Mouse (Mus musculus): ENCODE data around the gene Tet1.
A peak's percentile ranks its signal among the peaks of the same experiment; 100 is the strongest.
"Not testable (repeated sequence)": the region's sequence is repeated elsewhere in the genome, so short reads cannot be mapped to it uniquely, and the experiment has no call there.

Gene Tet1

DNA sequence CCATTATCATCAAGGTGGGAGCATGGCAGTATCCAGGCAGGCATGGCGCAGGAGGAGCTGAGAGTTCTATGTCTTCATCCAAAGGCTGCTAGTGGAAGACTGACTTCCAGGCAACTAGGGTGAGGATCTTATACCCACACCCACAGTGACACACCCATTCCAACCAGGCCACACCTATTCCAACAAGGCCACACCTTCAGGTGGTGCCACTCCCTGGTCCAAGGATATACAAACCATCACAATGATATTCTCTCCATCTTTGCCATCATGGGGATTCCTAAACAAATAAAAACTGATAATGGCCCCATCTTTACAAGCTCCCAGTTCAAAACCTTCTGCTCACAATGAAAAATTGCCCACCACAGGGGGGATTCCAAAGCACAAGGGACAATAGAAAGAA lies at the start of gene Tet1:
Tet1 (minus strand) TSS at position 101 of the 400 bp plus-strand sequence.
- DNase-seq (ENCODE audit: low spot score), result not testable (repeated sequence)

DNA sequence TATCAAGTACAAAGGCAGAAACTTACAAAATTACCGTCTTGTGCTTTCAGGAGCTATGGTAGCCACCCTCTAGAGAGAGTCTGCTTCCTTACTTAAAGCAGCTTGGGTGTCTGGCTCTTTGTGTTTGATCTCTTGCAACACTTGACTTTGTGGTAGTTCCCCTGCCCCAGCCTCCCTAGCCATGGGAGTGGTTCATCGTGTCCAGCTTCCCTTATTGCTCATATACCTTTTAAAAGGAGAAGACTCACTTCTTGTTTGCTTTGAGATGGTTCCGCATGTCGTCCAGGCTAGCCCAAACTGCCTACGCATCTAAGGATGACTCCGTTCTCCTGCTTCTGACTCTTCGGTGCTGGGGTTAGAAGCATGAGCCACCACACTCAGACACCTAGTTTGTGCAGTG lies 39.8 kb upstream of the Tet1 start:
- no peak for DNase-seq (ENCODE audit: low spot score)

DNA sequence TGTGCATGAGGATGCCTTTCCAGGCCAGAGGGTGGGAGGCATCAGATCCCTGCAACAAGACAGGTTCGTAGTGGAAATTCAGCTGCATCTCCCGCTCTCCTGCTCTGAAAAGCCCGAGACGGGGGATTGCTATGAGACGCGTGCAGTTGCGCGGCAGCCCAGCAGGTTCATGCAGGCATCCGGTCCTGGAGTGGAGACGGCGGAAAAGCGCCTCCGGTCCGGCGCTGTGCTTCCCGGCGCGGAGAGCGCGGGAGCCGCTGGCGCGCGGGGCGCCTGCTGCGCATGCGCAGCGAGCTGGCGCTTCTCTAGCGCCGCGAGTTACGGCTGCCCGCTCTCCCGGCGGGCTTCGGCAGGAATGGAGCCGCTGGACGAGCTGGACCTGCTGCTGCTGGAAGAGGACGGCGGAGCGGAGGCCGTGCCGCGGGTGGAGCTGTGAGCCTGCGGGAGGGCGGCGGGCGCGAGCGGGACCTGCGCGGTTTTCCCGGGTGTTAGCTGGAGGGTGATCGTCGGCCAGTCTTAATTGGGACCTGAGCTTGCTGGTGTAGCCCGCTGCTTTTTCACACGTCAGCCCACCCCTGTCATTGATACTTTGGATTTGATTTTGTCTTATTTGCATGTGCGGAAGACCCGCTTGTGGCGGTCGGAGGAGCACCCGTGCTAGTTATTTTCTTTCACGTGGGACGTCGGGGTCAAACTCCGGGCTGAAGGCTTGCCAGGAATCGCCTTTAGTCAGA lies 38.1 kb upstream of the Tet1 start, which contains the start of gene Dna2:
Dna2 (plus strand) TSS at position 289 of the 734 bp plus-strand sequence.
- peak; percentile 81 for DNase-seq (ENCODE audit: low spot score)

DNA sequence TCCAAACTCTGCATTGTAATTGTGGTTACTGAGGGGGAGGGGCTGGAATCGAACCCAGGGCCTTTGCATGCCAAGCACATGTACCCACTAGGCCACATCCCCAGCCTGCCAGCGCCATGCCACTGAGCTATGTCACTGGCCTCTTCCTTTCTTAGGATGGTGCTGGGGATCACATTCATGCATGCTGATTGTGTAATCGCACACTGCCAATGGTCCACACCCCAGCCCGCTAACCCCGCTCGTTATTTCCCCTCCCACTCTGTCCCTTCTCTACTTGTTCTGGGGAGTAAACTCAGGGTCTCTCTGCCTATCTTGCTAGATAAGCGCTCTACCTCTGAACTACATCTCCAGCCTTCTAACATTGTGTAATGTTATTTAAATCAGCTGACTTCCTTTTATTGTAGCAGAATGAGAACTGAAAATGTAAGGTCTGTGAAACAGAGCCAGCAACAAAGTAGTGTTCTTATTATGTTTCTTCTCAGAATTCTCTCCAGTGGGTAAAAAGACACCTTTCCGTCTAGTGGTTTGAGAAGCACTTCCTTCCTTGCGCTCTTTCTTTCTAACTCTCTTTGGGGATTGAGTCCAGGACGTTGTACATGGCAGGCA lies 36.3 kb upstream of the Tet1 start:
- no peak for DNase-seq (ENCODE audit: low spot score)

DNA sequence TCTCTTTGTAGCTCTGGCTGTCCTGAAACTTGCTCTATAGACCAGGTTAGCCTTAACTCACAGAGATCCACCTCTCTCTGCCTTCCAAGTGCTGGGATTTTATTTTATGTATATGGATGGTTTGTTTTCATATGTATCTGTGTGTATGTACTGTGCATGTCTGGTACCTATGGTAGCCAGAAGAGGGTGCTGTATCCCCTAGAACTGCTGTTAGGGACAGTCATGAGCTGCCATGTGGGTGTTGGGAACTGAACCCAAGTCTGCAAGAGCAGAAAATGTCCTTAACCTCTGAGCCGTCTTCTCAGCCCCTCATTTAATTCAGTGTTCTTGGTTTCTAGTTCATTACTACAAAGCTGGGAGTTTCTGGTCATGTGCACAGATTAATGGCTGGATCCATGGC lies 23.6 kb upstream of the Tet1 start:
- no peak for DNase-seq (ENCODE audit: low spot score)

DNA sequence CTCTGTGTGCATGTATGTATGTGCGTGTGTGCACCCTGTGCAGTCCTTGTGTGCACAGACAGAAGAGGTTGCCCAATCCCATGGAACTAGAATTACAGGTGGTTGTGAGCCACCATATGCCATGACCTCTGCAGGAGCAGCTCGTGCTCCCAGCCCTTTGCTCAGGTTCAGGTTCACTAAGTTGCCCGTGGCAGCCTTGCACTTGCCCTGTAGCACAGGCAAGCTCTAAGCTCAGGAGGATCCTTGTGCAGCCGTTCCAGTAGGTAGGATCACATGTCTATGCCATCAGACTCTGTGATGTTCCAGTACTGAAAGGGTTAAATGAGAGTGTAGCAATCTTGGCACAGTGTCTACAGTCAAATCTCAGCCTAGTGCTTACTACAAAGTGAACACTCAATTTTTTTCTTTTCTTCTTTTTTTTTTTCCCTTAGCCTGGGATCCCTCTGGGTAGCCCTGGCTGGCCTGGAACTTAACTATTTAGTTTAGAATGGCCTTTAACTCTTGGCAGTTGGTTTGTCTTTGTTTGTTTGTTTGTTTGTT lies 15.4 kb upstream of the Tet1 start:
- DNase-seq (ENCODE audit: low spot score), result no peak

DNA sequence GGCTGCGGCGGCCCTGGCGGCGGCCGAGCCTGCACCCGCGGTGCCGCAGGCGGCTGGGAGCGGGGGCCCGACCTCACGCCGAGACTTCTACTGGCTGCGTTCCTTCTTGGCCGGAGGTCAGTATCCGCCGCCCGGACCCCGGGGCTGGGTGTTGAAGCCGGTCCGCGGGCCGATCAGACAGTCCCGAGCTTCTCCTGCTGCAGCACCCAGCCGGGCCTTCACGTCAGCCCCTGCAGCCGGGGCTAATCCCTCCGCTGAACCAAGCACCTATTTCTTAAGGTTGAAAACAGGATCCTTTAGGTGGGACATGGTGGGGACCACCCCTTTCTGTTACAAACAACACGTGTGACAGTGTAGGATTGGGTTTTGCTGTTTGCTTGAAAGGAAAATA lies 12.0 kb upstream of the Tet1 start:
- DNase-seq (ENCODE audit: low spot score), result no peak

DNA sequence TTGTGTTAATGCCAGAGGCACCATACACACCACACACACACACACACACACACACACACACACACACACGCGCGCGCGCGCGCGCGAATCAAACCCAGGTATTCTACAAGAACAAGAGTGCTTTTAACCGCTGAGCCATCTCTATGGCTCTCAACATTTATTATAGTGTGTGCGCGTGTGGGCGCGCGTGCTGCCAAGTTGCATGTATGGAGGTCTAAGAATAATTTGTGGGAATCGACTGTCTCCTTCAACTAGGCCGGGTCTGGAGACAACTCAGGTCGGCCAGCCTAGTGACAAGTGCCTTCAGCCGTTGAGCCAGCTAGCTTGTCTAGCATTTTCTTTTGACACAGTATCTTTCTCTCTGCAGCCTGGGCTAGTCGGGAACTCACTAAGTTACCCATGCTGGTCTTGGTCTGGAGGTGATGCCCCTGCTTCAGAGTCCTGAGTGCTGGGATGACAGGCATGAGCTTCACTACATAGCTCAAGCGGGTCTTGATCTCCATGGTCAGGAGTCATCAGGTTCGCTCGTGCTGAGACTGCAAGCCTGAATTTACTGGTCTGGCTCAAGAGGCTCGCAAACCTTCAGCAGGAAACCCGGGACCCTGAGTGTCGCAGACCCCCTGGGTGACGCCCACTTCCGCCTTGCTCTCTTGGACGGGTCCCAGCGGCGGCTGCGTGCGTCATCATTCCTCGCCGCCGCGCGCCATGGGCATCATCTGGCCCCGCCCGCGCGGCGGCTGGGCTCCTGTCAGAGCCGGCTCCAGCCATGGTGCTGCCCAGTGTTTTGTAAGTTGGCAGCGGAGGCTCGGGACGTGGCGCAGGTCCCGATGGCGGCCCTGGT lies 11.3 kb upstream of the Tet1 start, which contains the start of gene Slc25a16:
Slc25a16 (plus strand) TSS at position 709 of the 841 bp plus-strand sequence.
- DNase-seq (ENCODE audit: low spot score), result peak; percentile 93

DNA sequence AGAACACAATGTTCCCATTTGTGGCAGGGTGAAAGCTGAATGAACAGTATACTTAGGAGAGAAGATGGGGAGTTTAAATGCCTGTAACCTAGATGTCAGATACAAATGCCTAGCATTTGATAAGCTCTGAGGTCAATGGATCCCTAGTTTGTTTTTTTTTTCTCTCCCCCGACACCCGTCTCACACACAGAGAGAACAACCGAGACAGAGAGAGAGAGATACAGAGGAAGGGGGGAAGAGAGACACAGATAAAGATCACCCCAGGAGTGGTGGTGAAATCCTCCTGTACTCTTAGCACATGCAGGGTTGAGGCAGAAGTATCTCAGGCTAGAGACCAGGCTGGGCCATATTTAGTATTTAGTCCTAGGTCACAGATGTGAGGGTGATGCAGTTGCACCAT lies 10.2 kb upstream of the Tet1 start:
- no peak for DNase-seq (ENCODE audit: low spot score)

DNA sequence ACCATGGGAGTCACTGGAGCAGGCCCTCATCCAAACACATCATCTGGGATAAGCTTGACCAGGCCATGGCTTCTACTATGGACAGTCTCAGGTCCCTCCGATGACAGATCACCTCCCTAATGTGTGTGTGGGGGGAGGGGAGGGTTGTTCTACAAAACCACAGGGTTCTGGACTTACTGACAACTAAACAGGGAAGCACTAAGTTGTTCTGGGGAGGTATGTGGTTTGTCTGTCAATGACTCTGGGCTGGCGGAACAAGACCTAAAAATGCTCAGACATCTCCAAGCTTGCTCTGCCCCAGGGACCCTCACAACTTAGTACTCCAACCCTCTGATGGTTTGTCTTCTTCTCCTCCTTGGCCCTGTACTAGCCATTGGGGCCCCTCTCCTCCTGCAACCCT lies 2.3 kb upstream of the Tet1 start:
- no peak for DNase-seq (ENCODE audit: low spot score)

DNA sequence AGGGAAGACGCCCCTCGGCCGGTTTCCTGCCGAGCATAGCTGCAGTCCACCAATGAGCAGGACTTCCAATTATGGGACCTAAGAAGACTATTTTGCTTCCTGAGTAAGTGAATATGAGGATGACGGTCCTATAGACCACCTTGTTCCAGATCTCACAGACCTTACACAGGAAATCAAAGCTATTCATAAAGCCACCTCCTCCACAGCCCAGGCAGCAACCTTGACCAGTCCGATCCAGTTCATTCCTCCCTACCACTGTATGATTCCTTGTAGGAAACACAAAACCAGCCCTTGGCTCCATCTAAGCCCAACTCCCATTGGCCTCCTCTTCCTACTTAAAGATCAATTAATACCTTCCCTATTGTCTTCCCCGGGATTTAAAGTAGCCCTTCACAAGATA lies 2.5 kb downstream of the Tet1 start:
- no peak for DNase-seq (ENCODE audit: low spot score)

DNA sequence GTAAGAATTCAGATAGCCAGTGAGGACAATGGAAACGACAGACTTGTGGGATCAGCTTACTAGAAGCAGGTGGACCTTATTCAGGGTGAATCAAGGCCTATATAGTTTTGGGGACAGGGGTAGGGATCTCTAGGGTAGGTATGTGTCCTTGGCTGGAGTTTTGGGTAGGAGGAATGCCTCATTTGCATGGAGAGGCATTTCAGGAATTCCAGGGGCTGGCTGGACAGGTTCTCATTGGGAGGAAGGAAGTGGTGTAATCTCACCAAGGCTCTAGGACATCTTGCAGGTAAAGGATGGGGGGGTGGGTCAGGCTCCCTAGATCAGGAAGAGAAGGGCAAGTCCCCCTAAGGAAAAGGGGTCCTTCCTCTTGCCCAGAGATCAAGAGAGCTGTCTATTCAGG lies 6.0 kb downstream of the Tet1 start:
- DNase-seq (ENCODE audit: low spot score), result no peak

DNA sequence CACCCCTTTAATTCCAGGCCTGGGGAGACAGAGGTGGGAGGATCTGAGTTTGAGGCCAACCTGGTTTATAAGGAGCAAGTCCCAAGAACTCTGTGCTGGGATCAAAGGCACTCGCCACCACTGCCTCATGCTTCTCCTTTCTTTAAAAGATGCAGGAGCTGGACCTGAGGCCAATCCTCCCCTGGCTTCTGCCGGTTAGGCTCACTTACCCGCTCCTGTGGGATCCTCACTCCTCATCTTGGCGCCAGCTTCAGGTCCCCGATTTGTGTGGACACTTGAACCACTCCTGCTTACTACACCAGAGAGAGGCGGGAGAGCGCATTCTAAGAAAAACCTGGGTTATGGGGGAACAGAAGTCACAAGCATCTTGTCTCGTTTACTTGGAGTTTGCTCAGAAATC lies 7.0 kb downstream of the Tet1 start:
- DNase-seq (ENCODE audit: low spot score), result no peak

DNA sequence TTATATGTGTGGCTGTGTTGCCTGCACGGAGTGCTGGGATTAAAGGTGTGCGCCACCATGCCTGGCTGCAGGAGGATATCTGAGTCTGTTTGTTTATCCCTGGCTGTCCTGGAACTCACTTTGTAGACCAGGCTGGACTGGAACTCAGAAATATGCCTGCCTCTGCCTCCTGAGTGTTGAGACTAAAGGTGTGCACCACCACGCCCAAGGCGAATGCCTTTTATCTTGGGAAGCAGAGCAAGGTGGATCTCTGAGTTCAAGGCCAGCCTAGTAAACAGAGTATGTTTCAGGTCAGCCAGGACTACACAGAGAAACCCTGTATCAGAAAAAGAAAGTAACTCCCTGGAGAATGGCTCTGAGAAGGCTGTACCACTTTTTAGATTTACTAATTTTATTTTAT lies 8.7 kb downstream of the Tet1 start:
- no peak for DNase-seq (ENCODE audit: low spot score)

DNA sequence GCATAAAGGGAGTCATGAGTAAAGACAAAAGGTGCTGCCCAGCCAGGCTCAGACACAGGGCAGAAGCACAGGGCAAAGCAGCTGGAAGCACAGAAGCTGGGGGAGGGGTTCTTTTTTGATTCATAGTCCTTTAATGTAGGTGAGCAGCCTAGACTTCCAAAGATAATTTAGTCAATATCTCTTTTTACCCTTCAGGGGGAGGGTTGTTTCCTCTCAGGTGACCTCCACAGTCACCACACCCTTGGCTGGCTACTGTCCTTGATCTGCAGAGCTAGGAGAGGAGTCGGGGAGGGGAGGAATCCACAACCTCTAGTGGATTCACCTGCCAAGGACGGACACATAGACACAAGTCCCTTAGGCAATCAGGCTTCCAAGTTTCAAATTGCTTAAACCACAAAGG lies 10.7 kb downstream of the Tet1 start:
- no peak for DNase-seq (ENCODE audit: low spot score)

DNA sequence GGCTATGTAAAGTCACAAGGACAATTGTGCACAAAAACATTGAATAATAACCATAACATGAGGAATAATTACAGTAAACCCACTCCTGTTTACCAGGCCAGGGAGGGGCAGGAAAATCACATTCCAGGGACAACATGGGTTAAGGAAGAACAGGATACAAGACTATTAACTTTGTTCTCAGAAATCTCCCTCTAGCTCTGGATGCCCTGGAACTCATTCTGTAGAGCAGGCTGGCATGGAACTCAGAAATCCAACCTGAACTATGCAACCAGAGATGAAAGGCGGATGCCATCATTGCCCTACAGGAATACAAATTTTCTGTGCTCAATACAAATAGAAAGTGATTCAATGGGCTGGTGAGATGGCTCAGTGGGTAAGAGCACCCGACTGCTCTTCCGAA lies 11.4 kb downstream of the Tet1 start:
- no peak for DNase-seq (ENCODE audit: low spot score)

DNA sequence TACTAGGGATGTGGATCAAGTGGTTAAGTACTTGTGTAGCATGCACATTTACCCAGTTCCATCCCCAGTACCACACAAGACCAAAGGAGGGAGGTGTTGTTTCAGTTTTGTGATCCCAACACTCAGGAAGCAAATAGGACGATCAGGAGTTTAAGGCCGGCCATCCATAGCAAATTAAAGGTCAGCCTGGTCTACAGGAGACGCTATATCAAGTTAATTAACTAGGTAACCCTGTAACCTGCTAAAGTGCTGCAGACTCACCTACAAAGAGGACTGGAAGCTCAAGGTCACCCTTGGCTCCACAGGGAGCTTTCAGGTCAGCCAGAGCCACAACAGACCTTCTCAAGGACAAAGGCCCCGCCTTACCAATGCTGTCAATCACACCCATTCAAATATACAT lies 12.0 kb downstream of the Tet1 start:
- DNase-seq (ENCODE audit: low spot score), result no peak

DNA sequence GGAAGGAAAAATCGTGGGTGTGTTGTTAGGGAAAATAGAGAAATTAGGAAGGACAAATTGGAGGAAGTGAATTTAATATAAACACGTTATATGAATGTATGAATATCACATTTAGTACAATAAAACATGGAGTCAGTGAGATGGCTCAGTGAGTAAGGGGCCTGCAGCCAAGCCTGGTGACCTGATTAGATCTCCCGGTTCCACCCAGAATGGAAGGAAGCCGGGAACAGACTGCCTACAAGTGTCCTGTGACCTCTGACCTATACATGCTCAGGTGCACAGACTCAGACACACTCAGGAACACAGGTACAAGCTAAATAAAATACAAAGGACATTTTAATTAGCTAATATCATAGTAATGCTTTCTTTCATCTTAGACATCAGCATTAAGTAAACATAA lies 12.8 kb downstream of the Tet1 start:
- DNase-seq (ENCODE audit: low spot score), result no peak

DNA sequence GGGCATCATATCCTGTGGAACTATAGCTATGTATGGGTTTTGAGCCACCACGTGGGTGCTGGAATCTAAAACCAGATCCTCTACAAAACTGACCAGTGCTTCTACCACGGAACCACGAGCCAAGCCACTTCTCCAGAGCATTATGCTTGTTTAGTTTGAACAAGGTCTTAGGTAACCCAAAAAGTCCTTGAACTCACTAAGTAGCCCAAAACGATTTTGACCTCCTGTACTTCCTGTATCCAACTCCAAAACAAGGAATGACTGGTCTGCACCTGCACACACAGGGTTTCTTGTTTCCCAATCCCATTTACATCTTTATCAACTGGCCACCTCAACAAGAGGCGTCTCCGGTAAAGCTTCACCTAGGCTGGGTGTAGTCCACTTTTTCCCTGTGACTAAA lies 13.4 kb downstream of the Tet1 start:
- DNase-seq (ENCODE audit: low spot score), result no peak

DNA sequence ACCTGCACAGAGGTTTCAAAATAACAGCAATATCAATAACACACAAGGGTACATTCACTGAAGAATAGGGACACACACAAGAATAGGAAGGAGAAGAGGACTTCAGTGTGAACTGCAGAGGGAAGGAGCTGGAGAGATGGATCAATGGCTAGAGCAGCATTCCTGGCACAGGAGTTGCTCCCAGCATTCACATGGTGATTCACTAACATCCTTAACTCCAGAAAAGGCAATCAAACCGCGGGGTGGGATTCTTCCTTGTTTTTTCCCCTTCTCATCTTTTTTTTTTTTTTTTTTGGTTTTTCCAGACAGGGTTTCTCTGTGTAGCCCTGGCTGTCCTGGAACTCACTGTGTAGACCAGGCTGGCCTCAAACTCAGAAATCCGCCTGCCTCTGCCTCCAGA lies 14.3 kb downstream of the Tet1 start:
- no peak for DNase-seq (ENCODE audit: low spot score)

DNA sequence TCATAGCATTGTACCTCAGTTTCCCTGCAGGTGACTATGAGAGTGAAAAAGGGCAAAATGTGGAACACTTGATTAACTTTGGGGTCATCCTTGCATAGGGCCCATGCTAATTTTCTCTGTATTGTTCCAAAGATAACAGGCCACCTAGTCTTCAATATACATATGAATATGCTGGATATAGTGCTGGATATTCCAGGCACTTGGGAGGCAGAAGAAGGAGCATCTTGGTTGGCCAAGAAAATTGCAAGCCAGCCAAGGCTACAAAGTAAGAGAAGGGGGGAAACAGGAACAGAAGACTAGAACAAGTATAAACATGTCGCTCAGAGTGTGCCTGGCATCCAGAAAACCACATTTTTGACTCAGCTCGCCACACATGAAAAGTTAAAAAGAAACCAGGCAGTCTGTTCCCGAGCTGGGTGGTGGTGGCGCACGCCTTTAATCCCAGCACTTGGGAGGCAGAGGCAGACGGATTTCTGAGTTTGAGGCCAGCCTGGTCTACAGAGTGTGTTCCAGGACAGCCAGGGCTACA lies 15.4 kb downstream of the Tet1 start:
- no peak for DNase-seq (ENCODE audit: low spot score)

DNA sequence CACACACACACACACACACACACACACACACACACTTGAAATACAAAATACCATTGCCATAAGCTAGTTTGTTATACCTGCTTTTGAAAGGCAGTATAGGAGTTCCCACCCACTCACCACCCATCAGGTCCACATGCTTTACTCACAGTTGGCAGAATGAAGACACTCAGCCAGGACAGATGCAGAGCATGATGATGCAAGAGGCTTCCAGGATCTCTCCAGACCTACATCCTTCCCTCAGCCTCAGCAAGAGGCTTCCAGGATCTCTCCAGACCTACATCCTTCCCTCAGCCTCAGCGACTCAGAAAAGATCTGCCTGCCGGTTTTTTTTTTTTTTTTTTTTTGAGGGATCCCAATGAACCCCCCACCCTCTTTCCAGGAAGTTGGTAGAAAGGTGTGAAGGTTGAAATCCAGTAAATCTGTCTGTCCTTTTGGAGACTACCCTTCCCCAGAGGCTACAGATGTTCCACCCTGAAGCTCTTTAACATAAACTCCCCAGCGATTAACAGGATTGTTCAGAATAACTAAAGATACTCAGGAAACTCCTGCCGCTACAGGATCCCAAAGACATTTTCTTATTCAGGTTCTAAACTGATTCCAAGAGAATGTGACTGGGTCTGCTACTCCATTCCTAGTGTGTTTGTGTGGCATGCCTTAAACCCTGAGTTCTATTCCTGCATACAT lies 16.1 kb downstream of the Tet1 start:
- no peak for DNase-seq (ENCODE audit: low spot score)
